14 mouse cellular contexts compared by ENCODE assay signal in genomic region chr11:55410502-55410901, GRCm38 (mm10). TPM values are rescaled to one million over a fixed set of nuclear protein-coding genes. Genes with fewer than 3 reads are reported as not detected.
A peak's percentile ranks its signal among the peaks of the same experiment; 100 is the strongest.
DNase-seq lines count a peak whose midpoint lies in the region; ATAC-seq and TF ChIP-seq lines count a peak whose summit lies in the region.
"Had no signal": no experiment of that assay in that cellular context is flagged by ENCODE, and none has a peak within 500 bp of the region (broad histone marks: within the 10 kb centered on the region; RNA-seq: fewer than 3 reads in every experiment).

No protein-coding gene starts in this region.

- H3K27ac ChIP-seq in heart, adult 2 months = peak overlapping the region; percentile 80
- H3K27ac ChIP-seq in kidney, postnatal 0 days = peak overlapping the region; percentile 47
- H3K27ac ChIP-seq in ES-Bruce4 (ENCODE audit: insufficient read depth, low read length) = peak overlapping the region; percentile 26; the same call in 1 of the 2 replicates
- H3K27ac ChIP-seq in heart, postnatal 0 days (ENCODE audit: low read depth) = peak overlapping the region; percentile 65
- no peak overlapping the region; the same call in 1 of the 2 replicates for H3K27ac ChIP-seq in left cerebral cortex, adult 2 months

- H3K36me3 ChIP-seq in heart, adult 2 months (ENCODE audit: control insufficient read depth, insufficient read depth, low read length) = peaks cover 75% of the 10 kb centered on the region
- peaks cover 30% of the 10 kb centered on the region for H3K36me3 ChIP-seq in kidney, postnatal 0 days (ENCODE audit: insufficient read depth, low read length)
- peaks cover 17% of the 10 kb centered on the region for H3K36me3 ChIP-seq in ES-Bruce4 (ENCODE audit: control insufficient read depth, insufficient read depth, low read length, poor library complexity, severe bottlenecking)
- peaks cover 60% of the 10 kb centered on the region for H3K36me3 ChIP-seq in heart, postnatal 0 days (replicated peaks; ENCODE audit: control insufficient read depth, insufficient read depth, low read length)

- H3K4me1 ChIP-seq in heart, adult 2 months (ENCODE audit: control insufficient read depth, insufficient read depth, low read length) = peaks cover 49% of the 10 kb centered on the region
- H3K4me1 ChIP-seq in kidney, postnatal 0 days (replicated peaks; ENCODE audit: insufficient read depth, low read length) = peaks cover 11% of the 10 kb centered on the region; the same call in 1 of the 2 replicates
- H3K4me1 ChIP-seq in ES-Bruce4 (ENCODE audit: control insufficient read depth, insufficient read depth, low read length) = peaks cover 11% of the 10 kb centered on the region
- peaks cover 31% of the 10 kb centered on the region for H3K4me1 ChIP-seq in heart, postnatal 0 days (ENCODE audit: control insufficient read depth, insufficient read depth)

- TF ChIP-seq EP300 in heart, adult 2 months (IDR thresholded peaks at IDR 0.05; ENCODE audit: insufficient read depth, low read depth, low read length) = peak; percentile 43; the same call in 1 of the 2 replicates
- TF ChIP-seq EP300 in ES-Bruce4 (IDR thresholded peaks at IDR 0.05; ENCODE audit: insufficient read depth, low read depth, low read length) = 0 out of 2 replicates have a peak, but pooled peaks have one; percentile 42
- no peak for TF ChIP-seq EP300 in heart, postnatal 0 days (IDR thresholded peaks at IDR 0.05; ENCODE audit: low read depth)

- no peak for DNase-seq in heart, adult 2 months
- no peak for DNase-seq in heart, postnatal 14 days
- DNase-seq in kidney, postnatal 0 days (ENCODE audit: low spot score) = no peak
- DNase-seq in kidney, adult 11 months = no peak
- DNase-seq in heart, postnatal 0 days (ENCODE audit: low spot score) = no peak
- no peak for DNase-seq in left cerebral cortex, adult 2 months (ENCODE audit: extremely low spot score in 1 of 2, low spot score in 2 of 2)
- DNase-seq in layer of hippocampus, adult 8-10 months (ENCODE audit: low spot score in 2 of 2) = no peak
- DNase-seq: B cell, adult 2 months; cerebellum, adult 8-10 months; spleen, adult 18-20 months had no signal

- peaks cover 7% of the 10 kb centered on the region for H3K79me2 ChIP-seq in heart, adult 2 months (replicated peaks; ENCODE audit: control insufficient read depth, insufficient read depth, low read length)

- TF ChIP-seq CTCF in heart, adult 2 months (IDR thresholded peaks at IDR 0.05) = no peak
- no peak for TF ChIP-seq CTCF in kidney, postnatal 0 days (IDR thresholded peaks at IDR 0.05; ENCODE audit: low read depth)
- no peak for TF ChIP-seq CTCF in ES-Bruce4 (IDR thresholded peaks at IDR 0.05; ENCODE audit: low read depth, low read length)
- TF ChIP-seq CTCF in heart, postnatal 0 days (IDR thresholded peaks at IDR 0.05; ENCODE audit: low read depth) = no peak
- no peak for TF ChIP-seq CTCF in left cerebral cortex, adult 2 months (IDR thresholded peaks at IDR 0.05)

- H3K27me3 ChIP-seq in heart, adult 2 months (ENCODE audit: control insufficient read depth, insufficient read depth, low read length) = no peaks in the 10 kb centered on the region
- no peaks in the 10 kb centered on the region for H3K27me3 ChIP-seq in kidney, postnatal 0 days (ENCODE audit: insufficient read depth, low read length)
- no peaks in the 10 kb centered on the region for H3K27me3 ChIP-seq in ES-Bruce4 (ENCODE audit: control insufficient read depth, insufficient read depth, low read length, poor library complexity, severe bottlenecking)
- H3K27me3 ChIP-seq in heart, postnatal 0 days (ENCODE audit: control insufficient read depth, insufficient read depth, low read length) = no peaks in the 10 kb centered on the region
- H3K27me3 ChIP-seq: limb, embryonic 13.5 days had no signal

- 27% methylated on average over 3 of the region's 3 CpGs for WGBS in heart, adult 2 months
- 32% methylated on average over 3 of the region's 3 CpGs for WGBS in kidney, postnatal 0 days
- 53% methylated on average over 3 of the region's 3 CpGs for WGBS in heart, postnatal 0 days

- peak; percentile 35; the same call in 1 of the 2 replicates for TF ChIP-seq POLR2A in heart, adult 2 months (IDR thresholded peaks at IDR 0.05; ENCODE audit: insufficient read depth, low read depth, low read length)
- TF ChIP-seq POLR2A in ES-Bruce4 (IDR thresholded peaks at IDR 0.05; ENCODE audit: insufficient read depth, low read length) = no peak

- no peak overlapping the region for H3K4me2 ChIP-seq in kidney, postnatal 0 days (ENCODE audit: low read length)
- H3K4me2 ChIP-seq in heart, postnatal 0 days (ENCODE audit: low read depth, low read length) = no peak overlapping the region
- H3K4me2 ChIP-seq: limb, embryonic 13.5 days had no signal

- no peak overlapping the region for H3K9ac ChIP-seq in heart, adult 2 months (ENCODE audit: low read depth, low read length)
- no peak overlapping the region for H3K9ac ChIP-seq in kidney, postnatal 0 days (ENCODE audit: low read depth, low read length)
- H3K9ac ChIP-seq in ES-Bruce4 (ENCODE audit: low read depth, poor library complexity, severe bottlenecking) = no peak overlapping the region
- H3K9ac ChIP-seq in heart, postnatal 0 days (replicated peaks; ENCODE audit: low read depth, low read length) = no peak overlapping the region
- H3K9ac ChIP-seq: limb, embryonic 13.5 days had no signal

- no peak overlapping the region; the same call in 1 of the 2 replicates for H3K4me3 ChIP-seq in heart, adult 2 months
- H3K4me3 ChIP-seq in kidney, postnatal 0 days (replicated peaks; ENCODE audit: low read depth, low read length) = no peak overlapping the region
- H3K4me3 ChIP-seq in ES-Bruce4 (ENCODE audit: low read depth, low read length) = no peak overlapping the region
- no peak overlapping the region for H3K4me3 ChIP-seq in heart, postnatal 0 days (ENCODE audit: low read depth, low read length)
- no peak overlapping the region for H3K4me3 ChIP-seq in left cerebral cortex, adult 2 months
- H3K4me3 ChIP-seq: limb, embryonic 13.5 days had no signal

- no peaks in the 10 kb centered on the region for H3K9me3 ChIP-seq in kidney, postnatal 0 days (replicated peaks; ENCODE audit: low read length)
- no peaks in the 10 kb centered on the region for H3K9me3 ChIP-seq in ES-Bruce4 (replicated peaks; ENCODE audit: control insufficient read depth, insufficient read depth, low read length, poor library complexity, severe bottlenecking)
- H3K9me3 ChIP-seq in heart, postnatal 0 days (replicated peaks; ENCODE audit: control insufficient read depth, low read length) = no peaks in the 10 kb centered on the region
- H3K9me3 ChIP-seq: limb, embryonic 13.5 days had no signal

- ATAC-seq in kidney, postnatal 0 days (replicated peaks; ENCODE audit: low FRiP score, low read depth) = no peak
- no peak for ATAC-seq in heart, postnatal 0 days (ENCODE audit: insufficient read depth, low read depth)
- ATAC-seq: activated CD4-positive, CD25-positive, alpha-beta regulatory T cell, adult 4 months; forebrain, embryonic 14.5 days had no signal

- intact Hi-C loops in heart, adult 2 months (cut with DNase I) = no loop called here
- intact Hi-C loops in heart, postnatal 14 days (cut with DNase I) = no loop called here
- intact Hi-C loops in left cerebral cortex, adult 2 months (cut with DNase I) = no loop called here

RNA-seq across cellular contexts. Expression of gene Sparc, which starts 12.5 kb away (rescaled TPM):
- total RNA-seq in heart, adult 2 months (2021) = 100 to 1,000 TPM; 320 to 420 TPM
- 666 and 876 TPM in 2 replicates for polyA plus RNA-seq in heart, adult 2 months (2012; rRNA removed)
- 1,000 to 10,000 TPM; 1,338 to 1,403 TPM for total RNA-seq in heart, postnatal 14 days (2021)
- polyA plus RNA-seq in kidney, postnatal 0 days (2015; fragmentation: Nextera tagmentation; extraction: Ambion mirVana) = 1,281 and 1,429 TPM in 2 replicates
- 344 and 354 TPM in 2 replicates for polyA plus RNA-seq in ES-Bruce4 (2011; ENCODE audit: insufficient read depth, insufficient read length, low read depth, missing spikeins)
- 829 and 887 TPM in 2 replicates for total RNA-seq in heart, postnatal 0 days (2014; rRNA removed; ENCODE audit: low replicate concordance)
- 1,674 and 1,711 TPM in 2 replicates for polyA plus RNA-seq in heart, postnatal 0 days (2015; fragmentation: Nextera tagmentation; extraction: Ambion mirVana)
- total RNA-seq in left cerebral cortex, adult 2 months (2021) = 100 to 1,000 TPM; 177 to 202 TPM
- 100 to 1,000 TPM; 259 to 443 (median 324) TPM for total RNA-seq in layer of hippocampus, adult 8-10 months (2022)
- polyA plus RNA-seq: activated CD4-positive, CD25-positive, alpha-beta regulatory T cell, adult 4 months had no signal

RNA-seq across cellular contexts. Expression of gene Atox1, which starts 50.5 kb away (rescaled TPM):
- total RNA-seq in heart, adult 2 months (2021) = 100 to 1,000 TPM in 1 of 2 experiments, 10 to 100 TPM in 1; 98.6 to 112 TPM
- polyA plus RNA-seq in heart, adult 2 months (2012; rRNA removed) = 155 and 204 TPM in 2 replicates
- total RNA-seq in heart, postnatal 14 days (2021) = 100 to 1,000 TPM; 138 to 146 TPM
- 495 and 517 TPM in 2 replicates for polyA plus RNA-seq in kidney, postnatal 0 days (2015; fragmentation: Nextera tagmentation; extraction: Ambion mirVana)
- 120 and 142 TPM in 2 replicates for polyA plus RNA-seq in ES-Bruce4 (2011; ENCODE audit: insufficient read depth, insufficient read length, low read depth, missing spikeins)
- total RNA-seq in heart, postnatal 0 days (2014; rRNA removed; ENCODE audit: low replicate concordance) = 262 and 340 TPM in 2 replicates
- polyA plus RNA-seq in heart, postnatal 0 days (2015; fragmentation: Nextera tagmentation; extraction: Ambion mirVana) = 346 and 351 TPM in 2 replicates
- 10 to 100 TPM; 87.0 to 97.9 TPM for total RNA-seq in left cerebral cortex, adult 2 months (2021)
- total RNA-seq in layer of hippocampus, adult 8-10 months (2022) = 100 to 1,000 TPM in 2 of 4 experiments, 10 to 100 TPM in 2; 82.1 to 124 (median 98.0) TPM

RNA-seq across cellular contexts. Expression of gene G3bp1, which starts 59.0 kb away (rescaled TPM):
- 10 to 100 TPM; 40.0 to 41.3 TPM for total RNA-seq in heart, adult 2 months (2021)
- 22.0 and 31.6 TPM in 2 replicates for polyA plus RNA-seq in heart, adult 2 months (2012; rRNA removed)
- 10 to 100 TPM; 40.3 to 44.7 TPM for total RNA-seq in heart, postnatal 14 days (2021)
- 109 and 119 TPM in 2 replicates for polyA plus RNA-seq in kidney, postnatal 0 days (2015; fragmentation: Nextera tagmentation; extraction: Ambion mirVana)
- polyA plus RNA-seq in ES-Bruce4 (2011; ENCODE audit: insufficient read depth, insufficient read length, low read depth, missing spikeins) = 146 and 147 TPM in 2 replicates
- 48.5 and 70.6 TPM in 2 replicates for total RNA-seq in heart, postnatal 0 days (2014; rRNA removed; ENCODE audit: low replicate concordance)
- polyA plus RNA-seq in heart, postnatal 0 days (2015; fragmentation: Nextera tagmentation; extraction: Ambion mirVana) = 58.0 and 59.4 TPM in 2 replicates
- 10 to 100 TPM; 34.8 to 35.0 TPM for total RNA-seq in left cerebral cortex, adult 2 months (2021)
- 10 to 100 TPM; 36.2 to 37.6 (median 37.0) TPM for total RNA-seq in layer of hippocampus, adult 8-10 months (2022)
